Mouse (Mus musculus) C2C12 (cell line): ENCODE data around the gene Myo3b.

Source experiments
- CEBPB ChIP-seq: IDR thresholded peaks from one replicate; pipeline ENCODE4 v1.6.1; 2011; ENCODE audit warnings: low read depth, mild to moderate bottlenecking, control low read depth, moderate library complexity
- CTCF ChIP-seq: IDR thresholded peaks from one replicate; pipeline ENCODE4 v1.5.1; 2011; ENCODE audit not compliant: control insufficient read depth, insufficient read depth, insufficient read length
- USF1 ChIP-seq: IDR thresholded peaks from one replicate; pipeline ENCODE4 v1.6.1; 2011; ENCODE audit warnings: low read depth, mild to moderate bottlenecking, control low read depth, moderate library complexity

GRCm38 (mm10) chr2:70471861-70472620 lies 433.1 kb downstream of the Myo3b start:
- no peak for TF ChIP-seq CTCF
- TF ChIP-seq CEBPB = no peak
- TF ChIP-seq USF1 = no peak
